Mouse (Mus musculus) heart, embryonic 11.5 days (tissue): ENCODE measurements around the gene Ttc6. TPM values are rescaled to one million over a fixed set of nuclear protein-coding genes. Genes with fewer than 3 reads are reported as not detected.

Experiments
- ATAC-seq: fragments of 200-750 bp; cut with Nextera tagmentation; replicated peaks from 2 replicates; pipeline ENCODE4 v1.8.0; 2017; ENCODE audit warnings: moderate library complexity; ENCODE audit not compliant: insufficient number of reproducible peaks, low FRiP score, low TSS enrichment
- H3K27ac ChIP-seq: fragments of 300-500 bp; sonication (generic); 2 replicates; pipeline ENCODE4 v1.5.1; 2014; ENCODE audit warnings: mild to moderate bottlenecking, low read depth, low read length
- H3K27me3 ChIP-seq: fragments of 300-500 bp; sonication (generic); 2 replicates; pipeline ENCODE4 v1.6.1; 2014; ENCODE audit warnings: mild to moderate bottlenecking, low read length, mixed read lengths; ENCODE audit not compliant: control insufficient read depth, insufficient read depth
- H3K36me3 ChIP-seq: fragments of 300-500 bp; sonication (generic); 2 replicates; pipeline ENCODE4 v1.6.1; 2014; ENCODE audit warnings: mild to moderate bottlenecking, low read length, moderate library complexity, mixed read lengths; ENCODE audit not compliant: control insufficient read depth, insufficient read depth
- H3K4me1 ChIP-seq: fragments of 300-500 bp; sonication (generic); 2 replicates; pipeline ENCODE4 v1.6.1; 2014; ENCODE audit warnings: low read length; ENCODE audit not compliant: control insufficient read depth, insufficient read depth
- H3K4me2 ChIP-seq: fragments of 300-500 bp; sonication (generic); 2 replicates; pipeline ENCODE4 v1.6.1; 2014; ENCODE audit warnings: mild to moderate bottlenecking, moderate library complexity
- H3K4me3 ChIP-seq: fragments of 300-500 bp; sonication (generic); 2 replicates; pipeline ENCODE4 v1.5.1; 2014; ENCODE audit warnings: low read depth, low read length
- H3K9ac ChIP-seq: fragments of 300-500 bp; sonication (generic); 2 replicates; pipeline ENCODE4 v1.6.1; 2014; ENCODE audit warnings: mild to moderate bottlenecking, low read depth, low read length, moderate library complexity
- H3K9me3 ChIP-seq: fragments of 300-500 bp; sonication (generic); replicated peaks from 2 replicates; pipeline ENCODE4 v1.6.1; 2016; ENCODE audit warnings: low read length; ENCODE audit not compliant: control insufficient read depth
- WGBS: fragments of 180-500 bp; shearing (Covaris S2); extraction: QIAGEN DNeasy Blood & Tissue Kit; methylation state at CpG from one replicate; pipeline ENCODE4 v1.1.7; 2014; ENCODE audit not compliant: insufficient replicate concordance; 5-methylcytosine and 5-hydroxymethylcytosine counted together
- polyA plus RNA-seq: library from polyadenylated mRNA; unstranded; fragments of >200 nt; fragmentation: Nextera tagmentation; extraction: Ambion mirVana; gene quantifications from 2 replicates; pipeline ENCODE4 v1.2.1, GENCODE M21; 2014

Ttc6 gene
- polyA plus RNA-seq, 1 experiment from 2014 or later: 0.49 TPM

GRCm38 (mm10) chr12:57607624-57608023 lies 43.7 kb downstream of the Ttc6 start:
- H3K4me1 ChIP-seq: no peaks in the 10 kb centered on the region
- 34% methylated on average over 5 of the region's 5 CpGs for WGBS
- H3K4me3 ChIP-seq: no peak overlapping the region
- no peak overlapping the region for H3K9ac ChIP-seq
- no peaks in the 10 kb centered on the region for H3K9me3 ChIP-seq
- no peak overlapping the region for H3K27ac ChIP-seq
- no peaks in the 10 kb centered on the region for H3K27me3 ChIP-seq
- H3K36me3 ChIP-seq: no peaks in the 10 kb centered on the region
- peak; percentile 63; the same call in 1 of the 2 replicates for ATAC-seq
- no peak overlapping the region for H3K4me2 ChIP-seq

- H3K4me3 ChIP-seq: no peak overlapping the region
- no peaks in the 10 kb centered on the region for H3K9me3 ChIP-seq
- no peaks in the 10 kb centered on the region for H3K36me3 ChIP-seq
- H3K27ac ChIP-seq: no peak overlapping the region
- H3K4me1 ChIP-seq: no peaks in the 10 kb centered on the region
- WGBS: 72% methylated on average over 4 of the region's 4 CpGs
- no peak for ATAC-seq
- H3K9ac ChIP-seq: no peak overlapping the region
- no peaks in the 10 kb centered on the region for H3K27me3 ChIP-seq
- H3K4me2 ChIP-seq: no peak overlapping the region
Measured at GRCm38 (mm10) chr12:57615137-57615536, 51.2 kb downstream of the Ttc6 start.

GRCm38 (mm10) chr12:57622030-57622429 lies 58.1 kb downstream of the Ttc6 start:
- Histone ChIP-seq H3K9ac (no peak overlapping the region), H3K9me3 (no peaks in the 10 kb centered on the region), H3K36me3 (no peaks in the 10 kb centered on the region), H3K4me1 (peaks cover 2% of the 10 kb centered on the region; the same call in 1 of the 2 replicates), H3K27me3 (no peaks in the 10 kb centered on the region), H3K27ac (no peak overlapping the region), H3K4me2 (no peak overlapping the region), H3K4me3 (no peak overlapping the region)
- 64% methylated on average over 5 of the region's 5 CpGs for WGBS
- no peak for ATAC-seq

- Histone ChIP-seq H3K4me1 (peaks cover 2% of the 10 kb centered on the region; the same call in 1 of the 2 replicates), H3K27ac (no peak overlapping the region), H3K36me3 (no peaks in the 10 kb centered on the region), H3K9me3 (no peaks in the 10 kb centered on the region), H3K9ac (no peak overlapping the region), H3K27me3 (no peaks in the 10 kb centered on the region), H3K4me3 (no peak overlapping the region), H3K4me2 (peak overlapping the region; percentile 34; the same call in 1 of the 2 replicates)
- no peak for ATAC-seq
- WGBS: 28% methylated on average over 7 of the region's 7 CpGs
Measured at GRCm38 (mm10) chr12:57623264-57623663, 59.4 kb downstream of the Ttc6 start.

GRCm38 (mm10) chr12:57624011-57624608 lies 60.2 kb downstream of the Ttc6 start:
- H3K9me3 ChIP-seq: no peaks in the 10 kb centered on the region
- ATAC-seq: no peak
- peak overlapping the region; percentile 22; the same call in 1 of the 2 replicates for H3K9ac ChIP-seq
- H3K4me1 ChIP-seq: peaks cover 2% of the 10 kb centered on the region; the same call in 1 of the 2 replicates
- H3K27me3 ChIP-seq: no peaks in the 10 kb centered on the region
- H3K4me3 ChIP-seq: no peak overlapping the region
- no peak overlapping the region for H3K4me2 ChIP-seq
- 19% methylated on average over 4 of the region's 4 CpGs for WGBS
- no peak overlapping the region for H3K27ac ChIP-seq
- H3K36me3 ChIP-seq: no peaks in the 10 kb centered on the region

- Histone ChIP-seq H3K27me3 (no peaks in the 10 kb centered on the region), H3K4me1 (no peaks in the 10 kb centered on the region), H3K36me3 (no peaks in the 10 kb centered on the region), H3K9ac (no peak overlapping the region), H3K4me2 (no peak overlapping the region), H3K27ac (no peak overlapping the region), H3K9me3 (no peaks in the 10 kb centered on the region), H3K4me3 (no peak overlapping the region)
- no peak for ATAC-seq
- 71% methylated on average over 4 of the region's 4 CpGs for WGBS
Measured at GRCm38 (mm10) chr12:57650011-57650410, 86.1 kb downstream of the Ttc6 start.

- no peak for ATAC-seq
- H3K4me2 ChIP-seq: no peak overlapping the region
- H3K27ac ChIP-seq: no peak overlapping the region
- no peaks in the 10 kb centered on the region for H3K9me3 ChIP-seq
- H3K9ac ChIP-seq: no peak overlapping the region
- H3K4me3 ChIP-seq: no peak overlapping the region
- H3K4me1 ChIP-seq: no peaks in the 10 kb centered on the region
- H3K36me3 ChIP-seq: no peaks in the 10 kb centered on the region
- 83% methylated on average over 8 of the region's 8 CpGs for WGBS
- no peaks in the 10 kb centered on the region for H3K27me3 ChIP-seq
Measured at GRCm38 (mm10) chr12:57650677-57651076, 86.8 kb downstream of the Ttc6 start.

GRCm38 (mm10) chr12:57662986-57663674 lies 99.2 kb downstream of the Ttc6 start:
- Histone ChIP-seq H3K36me3 (no peaks in the 10 kb centered on the region), H3K9ac (no peak overlapping the region), H3K9me3 (no peaks in the 10 kb centered on the region), H3K27ac (no peak overlapping the region), H3K4me2 (no peak overlapping the region), H3K27me3 (no peaks in the 10 kb centered on the region), H3K4me1 (no peaks in the 10 kb centered on the region), H3K4me3 (no peak overlapping the region)
- ATAC-seq: no peak
- 77% methylated on average over 10 of the region's 10 CpGs for WGBS

- no peak overlapping the region for H3K4me3 ChIP-seq
- H3K9ac ChIP-seq: no peak overlapping the region
- no peaks in the 10 kb centered on the region for H3K4me1 ChIP-seq
- no peaks in the 10 kb centered on the region for H3K36me3 ChIP-seq
- no peaks in the 10 kb centered on the region for H3K9me3 ChIP-seq
- no peak overlapping the region for H3K27ac ChIP-seq
- 64% methylated on average over 2 of the region's 2 CpGs for WGBS
- no peak for ATAC-seq
- H3K27me3 ChIP-seq: no peaks in the 10 kb centered on the region
- H3K4me2 ChIP-seq: no peak overlapping the region
Measured at GRCm38 (mm10) chr12:57672414-57672813, 108.5 kb downstream of the Ttc6 start.
